Mouse (Mus musculus): Measurements from ENCODE around the gene Zfp839. TPM values are rescaled to one million over a fixed set of nuclear protein-coding genes. Genes with fewer than 3 reads are reported as not detected.

Zfp839 gene
- polyA plus RNA-seq, 2 experiments: 0.62 to 1.9 TPM

GRCm38 (mm10) chr12:110837850-110838249 lies 12.2 kb upstream of the Zfp839 start:
- ATAC-seq (ENCODE audit: insufficient read depth): no peak
- 80% methylated on average over 8 of the region's 8 CpGs for WGBS (ENCODE audit: insufficient replicate concordance)

GRCm38 (mm10) chr12:110840348-110841198 lies 9.5 kb upstream of the Zfp839 start, which contains the start of gene Mok:
Gene Mok (minus strand): TSS chr12:110840939.
- peak; percentile 76 to 84 (median 82) for DNase-seq (ENCODE audit: low read depth in 3 of 3, low spot score in 3 of 3)
- Histone ChIP-seq H3K4me3 (ENCODE audit: insufficient read depth in 1 of 2, low read depth in 2 of 2, low read length in 2 of 2) (peak within 1 kb of the TSS; percentile 74 to 76), H3K27me3 (ENCODE audit: control insufficient read depth, insufficient read depth, low read length) (peaks cover 6% of the 10 kb centered on the region), H3K9me3 (ENCODE audit: control insufficient read depth, low read length) (no peaks in the 10 kb centered on the region), H3K4me1 (replicated peaks; ENCODE audit: control insufficient read depth in 2 of 2, insufficient read depth in 2 of 2, low read length in 1 of 2) (peaks cover 2 to 3% of the 10 kb centered on the region in 2 experiments; a peak in 3 of 4 replicates), H3K36me3 (replicated peaks; ENCODE audit: control insufficient read depth, insufficient read depth, low read depth) (no peaks in the 10 kb centered on the region), H3K9ac (replicated peaks) (peak within 1 kb of the TSS; percentile 62), H3K27ac (no peak within 1 kb of the TSS), H3K4me2 (ENCODE audit: low read depth) (peak within 1 kb of the TSS; percentile 88)
- no peak for TF ChIP-seq CTCF (IDR thresholded peaks at IDR 0.05; ENCODE audit: low read depth)
- TF ChIP-seq EP300 (IDR thresholded peaks at IDR 0.05; ENCODE audit: low read depth): no peak
- peak; percentile 18 for ATAC-seq (ENCODE audit: insufficient read depth)
- under 1% methylated on average over 71 of the region's 71 CpGs for WGBS (ENCODE audit: insufficient replicate concordance)

More at GRCm38 (mm10) chr12:110837850-110838249, 12.2 kb upstream of the Zfp839 start:
- H3K9ac ChIP-seq (replicated peaks): no peak overlapping the region
- peaks cover 0 to 3% of the 10 kb centered on the region in 2 experiments; a peak in 1 of 4 replicates for H3K4me1 ChIP-seq (replicated peaks; ENCODE audit: control insufficient read depth in 2 of 2, insufficient read depth in 2 of 2, low read length in 1 of 2)
- no peaks in the 10 kb centered on the region for H3K9me3 ChIP-seq (ENCODE audit: control insufficient read depth, low read length)
- no peak overlapping the region for H3K4me3 ChIP-seq (ENCODE audit: insufficient read depth in 1 of 2, low read depth in 2 of 2, low read length in 2 of 2)
- H3K4me2 ChIP-seq (ENCODE audit: low read depth): no peak overlapping the region
- peaks cover 6% of the 10 kb centered on the region for H3K27me3 ChIP-seq (ENCODE audit: control insufficient read depth, insufficient read depth, low read length)
- no peak overlapping the region for H3K27ac ChIP-seq
- DNase-seq (ENCODE audit: low read depth in 3 of 3, low spot score in 3 of 3): no peak
- no peaks in the 10 kb centered on the region for H3K36me3 ChIP-seq (replicated peaks; ENCODE audit: control insufficient read depth, insufficient read depth, low read depth)
- no peak for TF ChIP-seq EP300 (IDR thresholded peaks at IDR 0.05; ENCODE audit: low read depth)
- TF ChIP-seq CTCF (IDR thresholded peaks at IDR 0.05; ENCODE audit: low read depth): no peak

GRCm38 (mm10) chr12:110841731-110842493 lies 8.1 kb upstream of the Zfp839 start:
- Histone ChIP-seq H3K27me3 (ENCODE audit: control insufficient read depth, insufficient read depth, low read length) (peaks cover 6% of the 10 kb centered on the region), H3K4me2 (ENCODE audit: low read depth) (peak overlapping the region; percentile 88), H3K36me3 (replicated peaks; ENCODE audit: control insufficient read depth, insufficient read depth, low read depth) (no peaks in the 10 kb centered on the region), H3K4me1 (replicated peaks; ENCODE audit: control insufficient read depth in 2 of 2, insufficient read depth in 2 of 2, low read length in 1 of 2) (peaks cover 7 to 9% of the 10 kb centered on the region in 2 experiments; a peak in 3 of 4 replicates), H3K9me3 (ENCODE audit: control insufficient read depth, low read length) (no peaks in the 10 kb centered on the region), H3K27ac (no peak overlapping the region), H3K9ac (replicated peaks) (no peak overlapping the region), H3K4me3 (ENCODE audit: insufficient read depth in 1 of 2, low read depth in 2 of 2, low read length in 2 of 2) (no peak overlapping the region)
- TF ChIP-seq CTCF (IDR thresholded peaks at IDR 0.05; ENCODE audit: low read depth) (0 out of 2 replicates have a peak, but pooled peaks have one; percentile 15), EP300 (IDR thresholded peaks at IDR 0.05; ENCODE audit: low read depth) (no peak)
- 59% methylated on average over 5 of the region's 5 CpGs for WGBS (ENCODE audit: insufficient replicate concordance)
- ATAC-seq (ENCODE audit: insufficient read depth): no peak
- DNase-seq (ENCODE audit: low read depth in 3 of 3, low spot score in 3 of 3): no peak

- Histone ChIP-seq H3K9me3 (ENCODE audit: control insufficient read depth, low read length) (no peaks in the 10 kb centered on the region), H3K4me1 (replicated peaks; ENCODE audit: control insufficient read depth in 2 of 2, insufficient read depth in 2 of 2, low read length in 1 of 2) (peaks cover 7 to 9% of the 10 kb centered on the region in 2 experiments; a peak in 3 of 4 replicates), H3K36me3 (replicated peaks; ENCODE audit: control insufficient read depth, insufficient read depth, low read depth) (no peaks in the 10 kb centered on the region), H3K9ac (replicated peaks) (peak overlapping the region; percentile 75), H3K27ac (no peak overlapping the region), H3K27me3 (ENCODE audit: control insufficient read depth, insufficient read depth, low read length) (peaks cover 6% of the 10 kb centered on the region), H3K4me2 (ENCODE audit: low read depth) (peak overlapping the region; percentile 99), H3K4me3 (ENCODE audit: insufficient read depth in 1 of 2, low read depth in 2 of 2, low read length in 2 of 2) (peak overlapping the region; percentile 62 to 68)
- 15% methylated on average over 32 of the region's 32 CpGs for WGBS (ENCODE audit: insufficient replicate concordance)
- peak; percentile 24 for ATAC-seq (ENCODE audit: insufficient read depth)
- TF ChIP-seq EP300 (IDR thresholded peaks at IDR 0.05; ENCODE audit: low read depth): no peak
- TF ChIP-seq CTCF (IDR thresholded peaks at IDR 0.05; ENCODE audit: low read depth): peak; percentile 98
- DNase-seq (ENCODE audit: low read depth in 3 of 3, low spot score in 3 of 3): peak; percentile 66 to 73 (median 66)
Measured at GRCm38 (mm10) chr12:110843194-110844048, 6.6 kb upstream of the Zfp839 start.

Measured in liver, embryonic 14.5 days (tissue).